In genomic region chr11:98954801-98955706, GRCm38 (mm10) we compare ENCODE assay signal across 8 mouse cellular contexts. TPM values are rescaled to one million over a fixed set of nuclear protein-coding genes. Genes with fewer than 3 reads are reported as not detected.
DNase-seq lines count a peak whose midpoint lies in the region; ATAC-seq and TF ChIP-seq lines count a peak whose summit lies in the region.

No protein-coding gene starts in this region.

- H3K9me3 ChIP-seq in kidney, embryonic 16.5 days (ENCODE audit: low read length): no peaks in the 10 kb centered on the region
- H3K9me3 ChIP-seq in hindbrain, embryonic 14.5 days (ENCODE audit: control insufficient read depth, low read length): no peaks in the 10 kb centered on the region

- peak overlapping the region; percentile 6; the same call in 1 of the 2 replicates for H3K4me3 ChIP-seq in kidney, embryonic 16.5 days (ENCODE audit: low read length)
- H3K4me3 ChIP-seq in hindbrain, embryonic 14.5 days (replicated peaks; ENCODE audit: low read length): no peak overlapping the region

- no peak for DNase-seq in kidney, adult 8-10 months
- peak; percentile 78 for DNase-seq in brain, embryonic 14.5 days (ENCODE audit: low read depth)
- DNase-seq in hindbrain, embryonic 14.5 days (ENCODE audit: low spot score): no peak
- DNase-seq in lung, postnatal 4 days: peak; percentile 65 to 80
- no peak for DNase-seq in urinary bladder, adult 2 months (ENCODE audit: low spot score)
- DNase-seq in right cerebral cortex, postnatal 25 days: no peak
- DNase-seq in embryo, embryonic 9.5 days (ENCODE audit: extremely low spot score): no peak

- H3K36me3 ChIP-seq in kidney, embryonic 16.5 days (ENCODE audit: insufficient read depth, low read length): peaks cover 14% of the 10 kb centered on the region; the same call in 1 of the 2 replicates
- peaks cover 4% of the 10 kb centered on the region; the same call in 1 of the 2 replicates for H3K36me3 ChIP-seq in hindbrain, embryonic 14.5 days (replicated peaks; ENCODE audit: control insufficient read depth, insufficient read depth)

- TF ChIP-seq CTCF in brain, embryonic 14.5 days (IDR thresholded peaks at IDR 0.05; ENCODE audit: borderline replicate concordance, extremely low read depth, insufficient read depth, insufficient read length): no peak

- WGBS in kidney, embryonic 16.5 days: 23% methylated on average over 15 of the region's 17 CpGs
- 14% methylated on average over 15 of the region's 17 CpGs for WGBS in hindbrain, embryonic 14.5 days

- H3K27ac ChIP-seq in kidney, embryonic 16.5 days (ENCODE audit: low read length): peak overlapping the region; percentile 87
- H3K27ac ChIP-seq in hindbrain, embryonic 14.5 days: peak overlapping the region; percentile 68

- no peak for TF ChIP-seq POLR2A in brain, embryonic 14.5 days (IDR thresholded peaks at IDR 0.05; ENCODE audit: borderline replicate concordance, extremely low read depth, insufficient read depth, insufficient read length, poor library complexity, severe bottlenecking)

- ATAC-seq in kidney, embryonic 16.5 days (ENCODE audit: low FRiP score, low TSS enrichment): peak; percentile 28; the same call in 1 of the 2 replicates
- ATAC-seq in hindbrain, embryonic 14.5 days (ENCODE audit: low FRiP score): no peak

- peak overlapping the region; percentile 43 for H3K9ac ChIP-seq in kidney, embryonic 16.5 days (replicated peaks; ENCODE audit: low read length)
- peak overlapping the region; percentile 22 for H3K9ac ChIP-seq in hindbrain, embryonic 14.5 days

- H3K27me3 ChIP-seq in kidney, embryonic 16.5 days (ENCODE audit: insufficient read depth, low read length): no peaks in the 10 kb centered on the region
- no peaks in the 10 kb centered on the region for H3K27me3 ChIP-seq in hindbrain, embryonic 14.5 days (ENCODE audit: control insufficient read depth, insufficient read depth, low read length)

- peak overlapping the region; percentile 39 for H3K4me2 ChIP-seq in kidney, embryonic 16.5 days (replicated peaks; ENCODE audit: low read depth, low read length)
- H3K4me2 ChIP-seq in hindbrain, embryonic 14.5 days (replicated peaks): peak overlapping the region; percentile 20

- H3K4me1 ChIP-seq in kidney, embryonic 16.5 days (ENCODE audit: insufficient read depth, low read length): peaks cover 67% of the 10 kb centered on the region
- H3K4me1 ChIP-seq in hindbrain, embryonic 14.5 days (replicated peaks; ENCODE audit: control insufficient read depth, insufficient read depth, low read length): peaks cover 40% of the 10 kb centered on the region

RNA-seq across cellular contexts. Expression of gene Rara, which starts 27.4 kb away (rescaled TPM):
- polyA plus RNA-seq in kidney, embryonic 16.5 days (2015; fragmentation: Nextera tagmentation; extraction: Ambion mirVana): 31.4 and 32.5 TPM in 2 replicates
- 8.4 and 14.4 TPM in 2 replicates for polyA plus RNA-seq in brain, embryonic 14.5 days (2012; rRNA removed)
- 18.4 and 18.7 TPM in 2 replicates for polyA plus RNA-seq in hindbrain, embryonic 14.5 days (2014; fragmentation: Nextera tagmentation; extraction: Ambion mirVana)
- 8.5 and 13.7 TPM in 2 replicates for polyA plus RNA-seq in urinary bladder, adult 2 months (2012; rRNA removed)

RNA-seq across cellular contexts. Expression of gene Gjd3, which starts 27.8 kb away (rescaled TPM):
- polyA plus RNA-seq in kidney, embryonic 16.5 days (2015; fragmentation: Nextera tagmentation; extraction: Ambion mirVana): 0.59 TPM in 1 of 2 replicates, not detected in the other
- 2.5 and 2.9 TPM in 2 replicates for polyA plus RNA-seq in brain, embryonic 14.5 days (2012; rRNA removed)
- polyA plus RNA-seq in hindbrain, embryonic 14.5 days (2014; fragmentation: Nextera tagmentation; extraction: Ambion mirVana): 0.60 and 1.4 TPM in 2 replicates
- 0.55 and 0.87 TPM in 2 replicates for polyA plus RNA-seq in urinary bladder, adult 2 months (2012; rRNA removed)

RNA-seq across cellular contexts. Expression of gene Cdc6, which starts 47.5 kb away (rescaled TPM):
- 36.2 and 38.6 TPM in 2 replicates for polyA plus RNA-seq in kidney, embryonic 16.5 days (2015; fragmentation: Nextera tagmentation; extraction: Ambion mirVana)
- polyA plus RNA-seq in brain, embryonic 14.5 days (2012; rRNA removed): 4.5 and 6.2 TPM in 2 replicates
- 4.3 and 5.2 TPM in 2 replicates for polyA plus RNA-seq in hindbrain, embryonic 14.5 days (2014; fragmentation: Nextera tagmentation; extraction: Ambion mirVana)
- polyA plus RNA-seq in urinary bladder, adult 2 months (2012; rRNA removed): 2.7 and 3.8 TPM in 2 replicates

Comparison
In these comparisons a context has a peak if more than half of its experiments do, and no peak if none do; other contexts are left out.
1. DNase-seq: peak in brain, embryonic 14.5 days (single experiment) and lung, postnatal 4 days (2 of 2); none in kidney, adult 8-10 months (0 of 2), hindbrain, embryonic 14.5 days (single experiment), urinary bladder, adult 2 months (single experiment), right cerebral cortex, postnatal 25 days (single experiment) and embryo, embryonic 9.5 days (single experiment).